Mouse (Mus musculus) testis, adult 10 weeks (tissue): ENCODE data around the gene Olfr1196. TPM values are rescaled to one million over a fixed set of nuclear protein-coding genes. Genes with fewer than 3 reads are reported as not detected.

Experiments used
- polyA plus RNA-seq: library from polyadenylated mRNA; stranded (reverse); fragments of 350-450 nt; fragmentation: Illumina TruSeq; extraction: RNeasy Lipid Tissue Mini Kit (QIAGEN cat#74804); gene quantifications from one replicate; pipeline ENCODE4 v1.2.3, GENCODE M21; 2014; ENCODE audit warnings: low read depth, low replicate concordance

Gene Olfr1196
- polyA plus RNA-seq: not detected

DNA sequence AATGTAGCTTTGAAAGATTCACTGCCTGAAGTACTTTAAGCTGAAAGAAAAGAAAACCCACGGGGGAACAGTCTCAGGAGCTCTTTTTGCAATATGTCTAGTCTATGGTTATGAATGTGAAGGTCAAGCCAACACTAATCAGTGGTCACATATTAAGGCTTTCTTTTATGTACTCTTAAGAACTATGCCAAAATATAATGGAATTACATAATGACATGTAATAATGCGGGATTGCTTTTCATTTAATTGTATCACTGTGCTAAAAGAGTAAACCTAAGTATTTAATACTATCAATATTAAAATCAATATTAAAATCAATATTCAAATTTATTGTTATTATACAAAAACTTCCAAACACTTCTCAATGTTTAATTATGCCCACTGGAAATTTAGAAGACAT lies at the start of gene Olfr1196:
Gene Olfr1196, minus strand, starts transcription at position 101 of the 400 bp plus-strand sequence.

GRCm38 (mm10) chr2:88751270-88751669 lies 46.9 kb upstream of the Olfr1196 start, which contains the start of gene Olfr1198:
Gene Olfr1198, minus strand, starts transcription at chr2:88751370.

DNA sequence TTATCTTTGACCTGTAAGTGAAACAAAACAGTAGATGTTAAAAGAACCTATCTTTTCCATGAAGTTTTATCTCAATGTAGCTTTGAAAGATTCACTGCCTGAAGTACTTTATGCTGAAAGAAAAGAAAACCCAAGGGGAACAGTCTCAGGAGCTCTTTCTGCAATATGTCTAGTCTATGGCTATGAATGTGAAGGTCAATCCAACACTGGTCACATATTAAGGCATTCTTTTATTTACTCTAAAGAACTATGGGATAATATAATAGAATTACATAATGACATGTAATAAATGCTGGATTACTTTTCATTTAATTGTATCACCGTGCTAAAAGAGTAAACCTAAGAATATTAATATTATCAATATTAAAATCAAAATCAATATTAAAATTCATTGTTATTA lies 27.9 kb upstream of the Olfr1196 start, which contains the start of gene Olfr1197:
Gene Olfr1197, minus strand, starts transcription at position 101 of the 400 bp plus-strand sequence.

GRCm38 (mm10) chr2:88689087-88689486 lies 15.3 kb downstream of the Olfr1196 start, which contains the start of gene Olfr1195:
Gene Olfr1195, minus strand, starts transcription at chr2:88689187.

GRCm38 (mm10) chr2:88675328-88675727 lies 29.1 kb downstream of the Olfr1196 start, which contains the start of gene Olfr1193:
Gene Olfr1193, plus strand, starts transcription at chr2:88675628.

DNA sequence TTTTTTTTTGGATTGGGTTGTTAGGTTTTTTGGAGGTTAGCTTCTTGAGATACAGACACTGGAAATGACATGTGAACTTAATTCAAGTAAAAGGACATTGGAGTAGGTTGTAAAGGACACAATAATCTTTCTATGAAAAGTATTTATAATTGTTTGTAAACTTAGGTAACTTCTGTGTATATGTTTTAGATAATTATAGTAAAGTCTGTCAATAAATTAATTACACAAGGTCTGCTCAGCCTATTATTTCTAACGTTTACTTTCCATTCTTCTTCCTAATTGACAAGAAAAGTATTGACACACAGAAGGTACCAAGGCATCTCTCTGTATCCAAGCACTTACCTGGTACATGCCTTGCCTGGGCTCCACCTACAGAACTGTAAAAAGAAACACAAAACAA lies 56.2 kb downstream of the Olfr1196 start, which contains the start of gene Olfr1192-ps1:
Gene Olfr1192-ps1, plus strand, starts transcription at position 301 of the 400 bp plus-strand sequence.

Other genes starting within 250 kb of the Olfr1196 start
- 0.03 TPM for gene Olfr1183, start 249.7 kb downstream of the Olfr1196 start, polyA plus RNA-seq
- gene Olfr1184, start 221.0 kb downstream of the Olfr1196 start, polyA plus RNA-seq: not detected
- gene Olfr1185-ps1, start 211.3 kb downstream of the Olfr1196 start, polyA plus RNA-seq: not detected
- not detected for gene Olfr1186, start 186.0 kb downstream of the Olfr1196 start, polyA plus RNA-seq
- gene Olfr1188, start 147.7 kb downstream of the Olfr1196 start, polyA plus RNA-seq: not detected
- not detected for gene Olfr1189, start 118.1 kb downstream of the Olfr1196 start, polyA plus RNA-seq
- 0.07 TPM for gene Olfr1191-ps1, start 64.1 kb downstream of the Olfr1196 start, polyA plus RNA-seq
- gene Olfr1192-ps1, start 56.1 kb downstream of the Olfr1196 start, polyA plus RNA-seq: 0.20 TPM
- 0.24 TPM for gene Olfr1193, start 29.0 kb downstream of the Olfr1196 start, polyA plus RNA-seq
- not detected for gene Olfr1195, start 15.4 kb downstream of the Olfr1196 start, polyA plus RNA-seq
- gene Olfr1197, start 27.8 kb upstream of the Olfr1196 start, polyA plus RNA-seq: not detected
- not detected for gene Olfr1198, start 46.8 kb upstream of the Olfr1196 start, polyA plus RNA-seq
- not detected for gene Olfr1199, start 55.9 kb upstream of the Olfr1196 start, polyA plus RNA-seq
- gene Olfr1200, start 65.9 kb upstream of the Olfr1196 start, polyA plus RNA-seq: not detected
- not detected for gene Olfr1201, start 88.4 kb upstream of the Olfr1196 start, polyA plus RNA-seq
- gene Olfr1202, start 109.9 kb upstream of the Olfr1196 start, polyA plus RNA-seq: not detected
- not detected for gene Olfr1205, start 125.1 kb upstream of the Olfr1196 start, polyA plus RNA-seq
- gene Olfr1204, start 144.7 kb upstream of the Olfr1196 start, polyA plus RNA-seq: not detected
- not detected for gene Olfr1206, start 158.6 kb upstream of the Olfr1196 start, polyA plus RNA-seq
- not detected for gene Olfr1208, start 197.7 kb upstream of the Olfr1196 start, polyA plus RNA-seq
- gene Olfr1209, start 210.6 kb upstream of the Olfr1196 start, polyA plus RNA-seq: not detected
- not detected for gene Olfr1211, start 233.5 kb upstream of the Olfr1196 start, polyA plus RNA-seq
- not detected for gene Olfr1212, start 249.4 kb upstream of the Olfr1196 start, polyA plus RNA-seq